Mouse (Mus musculus) cerebellum, adult 2 months (tissue): Measurements from ENCODE around the gene Mutyh.

ENCODE experiments used
- CTCF ChIP-seq: fragments of 200-500 bp; IDR thresholded peaks from 2 replicates; pipeline ENCODE4 v1.5.1; 2011; ENCODE audit warnings: low read depth, mild to moderate bottlenecking, control low read depth, low read length, moderate library complexity, borderline replicate concordance; ENCODE audit not compliant: insufficient read depth
- POLR2A ChIP-seq: fragments of 200-500 bp; IDR thresholded peaks from 2 replicates; pipeline ENCODE4 v1.6.1; 2011; ENCODE audit warnings: low read length, control low read depth, borderline replicate concordance; ENCODE audit not compliant: insufficient read depth

DNA sequence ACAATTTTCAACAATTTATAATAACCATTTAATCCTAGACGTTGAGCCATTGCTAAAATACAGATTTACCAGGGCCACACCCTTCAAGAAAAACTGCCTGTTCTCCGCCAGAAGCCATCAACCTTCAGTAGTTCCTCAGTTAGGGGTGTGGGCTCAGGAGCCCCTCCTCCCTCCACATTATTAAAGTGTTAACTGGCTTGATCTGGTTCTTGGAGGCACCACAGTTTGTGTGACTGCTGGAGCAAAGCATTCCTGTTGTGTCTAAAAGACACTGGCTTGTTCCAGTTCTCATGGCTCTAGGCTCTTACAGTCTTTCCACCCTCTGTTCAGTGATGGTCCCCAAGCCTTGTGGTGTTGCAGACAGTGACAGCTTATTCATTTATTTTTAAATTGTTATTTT is 27.0 kb upstream of the Mutyh start:
- TF ChIP-seq POLR2A, result no peak
- TF ChIP-seq CTCF, result no peak
